Mouse (Mus musculus): ENCODE results near the gene Rbmx.

The Rbmx gene

GRCm38 (mm10) chrX:57392367-57393246 is at the start of gene Rbmx:
Rbmx (minus strand) TSS chrX:57393036.
- peak; percentile 86 for DNase-seq (ENCODE audit: extremely low read depth, insufficient read length, low spot score)

GRCm38 (mm10) chrX:57433897-57434296 is 41.1 kb upstream of the Rbmx start:
- no peak for DNase-seq (ENCODE audit: extremely low read depth, insufficient read length, low spot score)

GRCm38 (mm10) chrX:57431610-57432009 is 38.8 kb upstream of the Rbmx start:
- DNase-seq (ENCODE audit: extremely low read depth, insufficient read length, low spot score) = no peak

GRCm38 (mm10) chrX:57408769-57409168 is 15.9 kb upstream of the Rbmx start, which contains the start of gene Gm364:
Gm364 (plus strand) TSS chrX:57409154.
- DNase-seq (ENCODE audit: extremely low read depth, insufficient read length, low spot score) = no peak

- DNase-seq (ENCODE audit: extremely low read depth, insufficient read length, low spot score) = no peak
Measured at GRCm38 (mm10) chrX:57403651-57404050, 10.8 kb upstream of the Rbmx start.

GRCm38 (mm10) chrX:57401388-57401787 is 8.6 kb upstream of the Rbmx start:
- no peak for DNase-seq (ENCODE audit: extremely low read depth, insufficient read length, low spot score)

GRCm38 (mm10) chrX:57393412-57393811 is 576 bp upstream of the Rbmx start:
- no peak for DNase-seq (ENCODE audit: extremely low read depth, insufficient read length, low spot score)

- DNase-seq (ENCODE audit: extremely low read depth, insufficient read length, low spot score) = no peak
Measured at GRCm38 (mm10) chrX:57380915-57381314, 11.9 kb downstream of the Rbmx start.

GRCm38 (mm10) chrX:57378579-57378978 is 14.3 kb downstream of the Rbmx start:
- DNase-seq (ENCODE audit: extremely low read depth, insufficient read length, low spot score) = no peak

- DNase-seq (ENCODE audit: extremely low read depth, insufficient read length, low spot score) = no peak
Measured at GRCm38 (mm10) chrX:57377096-57377495, 15.7 kb downstream of the Rbmx start.

- no peak for DNase-seq (ENCODE audit: extremely low read depth, insufficient read length, low spot score)
Measured at GRCm38 (mm10) chrX:57374029-57374428, 18.8 kb downstream of the Rbmx start.

GRCm38 (mm10) chrX:57373543-57373942 is 19.3 kb downstream of the Rbmx start:
- no peak for DNase-seq (ENCODE audit: extremely low read depth, insufficient read length, low spot score)

GRCm38 (mm10) chrX:57372965-57373364 is 19.9 kb downstream of the Rbmx start:
- DNase-seq (ENCODE audit: extremely low read depth, insufficient read length, low spot score) = no peak

GRCm38 (mm10) chrX:57364891-57365569 is 27.8 kb downstream of the Rbmx start:
- DNase-seq (ENCODE audit: extremely low read depth, insufficient read length, low spot score) = no peak

GRCm38 (mm10) chrX:57359316-57359715 is 33.5 kb downstream of the Rbmx start:
- no peak for DNase-seq (ENCODE audit: extremely low read depth, insufficient read length, low spot score)

- DNase-seq (ENCODE audit: extremely low read depth, insufficient read length, low spot score) = no peak
Measured at GRCm38 (mm10) chrX:57339220-57339619, 53.6 kb downstream of the Rbmx start.

- no peak for DNase-seq (ENCODE audit: extremely low read depth, insufficient read length, low spot score)
Measured at GRCm38 (mm10) chrX:57338371-57339211, 54.2 kb downstream of the Rbmx start, which contains the start of gene Arhgef6. Arhgef6 (minus strand) TSS chrX:57338729.

GRCm38 (mm10) chrX:57337582-57337981 is 55.3 kb downstream of the Rbmx start:
- no peak for DNase-seq (ENCODE audit: extremely low read depth, insufficient read length, low spot score)

GRCm38 (mm10) chrX:57336958-57337357 is 55.9 kb downstream of the Rbmx start:
- DNase-seq (ENCODE audit: extremely low read depth, insufficient read length, low spot score) = no peak

- DNase-seq (ENCODE audit: extremely low read depth, insufficient read length, low spot score) = no peak
Measured at GRCm38 (mm10) chrX:57335313-57335712, 57.5 kb downstream of the Rbmx start.
